Mouse (Mus musculus) layer of hippocampus, adult 2 months (tissue): ENCODE results near the gene Col4a6. TPM values are rescaled to one million over a fixed set of nuclear protein-coding genes. Genes with fewer than 3 reads are reported as not detected.

ENCODE experiments used
- DNase-seq, 2 experiments: peaks; one replicate each; pipeline ENCODE4 v3.0.0; 2022; ENCODE audit warnings: low spot score in 2 of 2
- H3K27ac ChIP-seq: fragments of 200-600 bp; 2 replicates; pipeline ENCODE4 v1.8.1; 2022
- H3K4me3 ChIP-seq: fragments of 200-600 bp; 2 replicates; pipeline ENCODE4 v1.8.1; 2022; ENCODE audit warnings: mild to moderate bottlenecking
- CTCF ChIP-seq: fragments of 200-600 bp; conservative IDR thresholded peaks from 2 replicates; pipeline ENCODE4 v1.8.1; 2022; ENCODE audit warnings: antibody characterized with exemption, mild to moderate bottlenecking, moderate library complexity
- long read RNA-seq, 2 experiments: library from polyadenylated mRNA; stranded (forward); transcript quantifications; one replicate each; pipeline ENCODE4 v2.0.0; 2021; ENCODE audit warnings: borderline mapping rate in 2 of 2
- total RNA-seq, 2 experiments: library from RNA; stranded (reverse); gene quantifications; 2 replicates each; pipeline ENCODE4 v1.2.3; 2021

Gene Col4a6
- total RNA-seq: 1 to 10 TPM; 1.1 to 1.2 TPM
- long read RNA-seq, experiment 1: 0 reads
- long read RNA-seq, experiment 2, full-length matches to known transcripts: 1 of 2 reads
- long read RNA-seq, experiment 2, partial matches to known transcripts: 1 of 2 reads
- long read RNA-seq, experiment 2, other reads (novel, unspliced or antisense): 0 of 2 reads

GRCm38 (mm10) chrX:141473470-141474302 is at the start of gene Col4a6:
Gene Col4a6, minus strand, starts transcription at chrX:141474076.
- no peak for TF ChIP-seq CTCF
- no peak for DNase-seq
- Histone ChIP-seq H3K27ac (no peak within 1 kb of the TSS), H3K4me3 (peak within 1 kb of the TSS; percentile 18; the same call in 1 of the 2 replicates)

GRCm38 (mm10) chrX:141503125-141503524 is 29.2 kb upstream of the Col4a6 start:
- no peak for TF ChIP-seq CTCF
- H3K4me3 ChIP-seq: no peak overlapping the region
- DNase-seq: no peak

GRCm38 (mm10) chrX:141494545-141494944 is 20.7 kb upstream of the Col4a6 start:
- no peak overlapping the region for H3K27ac ChIP-seq
- H3K4me3 ChIP-seq: no peak overlapping the region
- no peak for DNase-seq
- no peak for TF ChIP-seq CTCF

More at GRCm38 (mm10) chrX:141503125-141503524, 29.2 kb upstream of the Col4a6 start:
- no peak overlapping the region for H3K27ac ChIP-seq

GRCm38 (mm10) chrX:141475566-141476327 is 1.9 kb upstream of the Col4a6 start:
- TF ChIP-seq CTCF: no peak
- no peak for DNase-seq
- H3K27ac ChIP-seq: no peak overlapping the region
- H3K4me3 ChIP-seq: peak overlapping the region; percentile 50

- TF ChIP-seq CTCF: no peak
- no peak within 1 kb of the TSS for H3K27ac ChIP-seq
- DNase-seq: peak; percentile 5 to 9
These were observed 1.2 kb upstream of the Col4a6 start, which contains the start of gene Col4a5 for GRCm38 (mm10) chrX:141475110-141475509. Gene Col4a5, plus strand, starts transcription at chrX:141475385.

GRCm38 (mm10) chrX:141447936-141448335 is 25.9 kb downstream of the Col4a6 start:
- TF ChIP-seq CTCF: no peak
- Histone ChIP-seq H3K4me3 (no peak overlapping the region), H3K27ac (no peak overlapping the region)
- DNase-seq: no peak

More at GRCm38 (mm10) chrX:141475110-141475509, 1.2 kb upstream of the Col4a6 start, which contains the start of gene Col4a5:
- peak within 1 kb of the TSS; percentile 50 for H3K4me3 ChIP-seq

- H3K4me3 ChIP-seq: no peak overlapping the region
- H3K27ac ChIP-seq: no peak overlapping the region
- no peak for TF ChIP-seq CTCF
- no peak for DNase-seq
These were observed 34.5 kb downstream of the Col4a6 start for GRCm38 (mm10) chrX:141439423-141439822.

GRCm38 (mm10) chrX:141436780-141437179 is 37.1 kb downstream of the Col4a6 start:
- Histone ChIP-seq H3K4me3 (no peak overlapping the region), H3K27ac (no peak overlapping the region)
- TF ChIP-seq CTCF: no peak
- DNase-seq: no peak

GRCm38 (mm10) chrX:141415318-141415717 is 58.6 kb downstream of the Col4a6 start:
- H3K4me3 ChIP-seq: no peak overlapping the region
- DNase-seq: no peak
- H3K27ac ChIP-seq: no peak overlapping the region
- no peak for TF ChIP-seq CTCF

- no peak overlapping the region for H3K4me3 ChIP-seq
- no peak for DNase-seq
- H3K27ac ChIP-seq: no peak overlapping the region
- TF ChIP-seq CTCF: no peak
These were observed 77.6 kb downstream of the Col4a6 start for GRCm38 (mm10) chrX:141396243-141396642.

- H3K4me3 ChIP-seq: no peak overlapping the region
- no peak overlapping the region for H3K27ac ChIP-seq
- no peak for DNase-seq
- TF ChIP-seq CTCF: no peak
These were observed 88.3 kb downstream of the Col4a6 start for GRCm38 (mm10) chrX:141385399-141386105.

- no peak for DNase-seq
- H3K27ac ChIP-seq: no peak overlapping the region
- no peak for TF ChIP-seq CTCF
- no peak overlapping the region for H3K4me3 ChIP-seq
These were observed 89.2 kb downstream of the Col4a6 start for GRCm38 (mm10) chrX:141384632-141385031.
